Mouse (Mus musculus) A20 (cell line): Measurements from ENCODE around the gene Jmjd6.
"Not testable (repeated sequence)": the region's sequence is repeated elsewhere in the genome, so short reads cannot be mapped to it uniquely, and the experiment has no call there.

Experiments used
- DNase-seq: peaks from one replicate; pipeline ENCODE4 v3.0.0-alpha.2; 2011; ENCODE audit warnings: low read depth, low spot score

The Jmjd6 gene

DNA sequence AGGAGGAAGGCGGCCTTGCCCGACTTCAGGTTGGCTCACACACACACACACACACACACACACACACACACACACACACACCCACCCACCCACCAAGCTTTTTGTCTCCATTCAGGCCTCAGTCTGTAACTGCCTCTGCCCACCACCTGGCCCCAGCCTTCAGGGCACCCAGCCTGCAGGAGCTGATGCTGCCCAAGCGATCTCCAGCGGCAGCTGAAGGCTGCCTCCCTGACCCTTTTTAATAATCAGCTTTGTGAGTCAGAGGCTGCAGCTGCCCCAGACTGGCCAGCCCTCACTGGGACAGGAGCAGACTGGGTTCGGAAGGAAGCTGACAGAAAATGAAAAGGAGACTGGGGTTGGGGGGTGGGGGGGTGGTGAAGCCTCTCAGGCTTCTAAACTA is 18.0 kb downstream of the Jmjd6 start:
- no peak for DNase-seq

DNA sequence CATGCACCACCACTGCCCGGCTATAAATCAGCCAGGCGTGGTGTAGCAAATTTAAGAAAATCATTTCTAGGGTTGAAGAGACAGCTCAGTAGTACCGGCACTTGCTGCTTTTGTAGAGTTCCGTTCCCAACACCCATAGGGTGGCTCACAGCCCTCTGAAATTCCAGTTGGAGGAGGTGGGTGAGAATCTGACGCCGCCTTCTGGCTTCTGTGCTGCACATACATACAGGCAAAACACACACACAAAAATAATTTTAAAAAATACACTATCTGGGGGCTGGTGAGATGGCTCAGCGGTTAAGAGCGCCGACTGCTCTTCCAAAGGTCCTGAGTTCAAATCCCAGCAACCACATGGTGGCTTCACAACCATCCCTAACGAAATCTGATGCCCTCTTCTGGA is 19.4 kb downstream of the Jmjd6 start:
- not testable (repeated sequence) for DNase-seq

DNA sequence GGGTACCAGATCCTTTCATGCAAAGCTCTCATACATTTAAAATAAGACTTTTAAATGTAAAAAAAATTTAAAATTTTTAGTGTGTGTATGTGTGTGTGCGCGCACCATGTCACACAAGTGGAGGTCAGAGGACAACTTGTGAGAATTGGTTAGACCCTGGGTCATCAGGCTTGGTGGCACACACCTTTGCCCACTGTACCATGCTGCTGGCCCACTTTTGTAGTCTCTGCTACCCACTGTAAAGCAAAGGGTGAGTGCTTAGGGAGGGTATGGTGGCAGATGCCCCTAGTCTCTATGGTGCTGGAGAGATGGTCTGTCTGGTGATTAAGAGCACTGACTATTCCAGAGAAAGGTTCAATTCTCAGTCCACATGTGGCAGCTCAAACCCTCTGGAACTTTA is 20.0 kb downstream of the Jmjd6 start:
- no peak for DNase-seq

DNA sequence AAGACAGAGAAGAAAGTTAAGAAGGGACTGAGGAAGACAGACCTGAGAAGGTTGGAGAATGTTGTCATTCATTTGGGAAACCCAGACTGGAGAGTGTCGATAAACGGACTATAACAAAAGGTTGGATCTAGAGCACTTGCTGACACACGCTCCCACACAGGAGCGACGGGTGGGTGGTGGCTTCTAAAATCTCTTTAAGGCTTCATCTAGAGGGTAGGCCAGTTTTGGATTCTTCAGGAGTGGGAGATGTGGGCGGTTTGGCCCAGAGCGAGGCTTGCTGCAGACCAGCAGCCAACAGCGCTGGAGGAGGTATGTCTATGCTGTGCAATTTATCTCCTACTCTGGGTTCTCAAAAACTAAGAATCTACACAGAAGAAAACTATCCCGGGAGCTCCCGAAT is 20.6 kb downstream of the Jmjd6 start:
- no peak for DNase-seq

- DNase-seq: no peak
These were observed 21.0 kb downstream of the Jmjd6 start for GRCm38 (mm10) chr11:116822215-116822614.

GRCm38 (mm10) chr11:116821057-116821940 is 21.9 kb downstream of the Jmjd6 start:
- no peak for DNase-seq

GRCm38 (mm10) chr11:116819932-116820593 is 23.2 kb downstream of the Jmjd6 start:
- DNase-seq: no peak

- DNase-seq: no peak
These were observed 24.5 kb downstream of the Jmjd6 start for GRCm38 (mm10) chr11:116818722-116819121.

GRCm38 (mm10) chr11:116817567-116817966 is 25.7 kb downstream of the Jmjd6 start:
- DNase-seq: no peak

DNA sequence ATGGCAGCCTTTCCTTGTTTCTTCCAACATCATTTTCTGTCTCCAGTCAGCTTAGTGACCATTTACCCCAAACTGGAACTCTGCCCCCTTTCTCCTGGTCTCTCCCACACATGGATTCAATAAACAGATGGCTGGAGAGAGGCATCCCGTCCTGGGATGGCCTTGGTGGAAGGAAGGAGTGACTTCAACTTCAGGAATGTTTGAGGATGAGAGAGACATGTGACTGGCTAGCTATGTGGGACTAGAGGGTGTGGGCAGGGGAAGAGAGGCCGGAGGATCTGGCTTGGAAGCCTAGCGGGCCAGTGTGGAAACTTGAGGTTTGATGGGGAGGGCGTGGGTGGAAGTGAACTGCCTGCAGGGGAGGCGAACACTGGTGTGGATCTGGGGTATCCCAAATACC is 26.5 kb downstream of the Jmjd6 start:
- no peak for DNase-seq

- no peak for DNase-seq
These were observed 28.3 kb downstream of the Jmjd6 start for GRCm38 (mm10) chr11:116814884-116815415.

DNA sequence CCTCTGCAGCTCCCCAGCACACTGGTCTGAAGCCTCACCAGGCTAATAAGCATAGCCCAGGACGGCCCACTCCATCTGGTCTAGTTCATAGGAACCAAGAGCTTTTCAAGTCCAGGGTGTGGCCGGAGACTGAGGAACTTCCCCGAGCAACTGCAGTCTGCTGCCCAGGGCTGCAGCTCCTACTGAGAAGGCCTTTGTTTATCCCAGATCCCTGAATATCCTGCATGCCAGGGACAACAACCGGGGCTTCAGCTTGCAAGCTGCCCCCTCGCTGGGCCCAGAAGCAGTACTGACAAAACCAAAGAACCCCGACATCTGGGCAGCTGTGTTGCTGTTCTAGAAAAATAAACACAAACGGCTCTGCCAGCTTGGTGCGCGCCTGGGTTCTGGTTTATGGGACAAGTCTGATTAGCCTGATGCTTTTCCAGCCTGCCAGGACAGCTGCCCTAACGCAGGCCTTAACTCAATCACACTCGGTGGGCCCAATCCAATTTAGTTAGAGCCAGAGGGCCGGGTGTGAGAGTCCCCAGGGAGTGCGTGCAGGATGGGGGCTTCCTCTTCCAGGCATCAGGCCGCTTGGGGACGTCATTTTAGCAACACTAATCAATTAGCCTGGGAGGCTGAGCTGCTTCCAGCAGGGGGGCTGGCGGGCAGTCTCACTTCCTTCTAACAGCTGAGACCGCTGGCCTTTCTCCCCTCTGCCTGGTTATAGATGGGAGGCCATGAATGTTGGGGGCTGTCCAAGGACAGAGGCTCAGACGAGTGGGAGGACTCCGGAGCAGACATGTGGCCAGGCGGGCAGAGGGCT is 29.0 kb downstream of the Jmjd6 start:
- DNase-seq: peak; percentile 61

DNA sequence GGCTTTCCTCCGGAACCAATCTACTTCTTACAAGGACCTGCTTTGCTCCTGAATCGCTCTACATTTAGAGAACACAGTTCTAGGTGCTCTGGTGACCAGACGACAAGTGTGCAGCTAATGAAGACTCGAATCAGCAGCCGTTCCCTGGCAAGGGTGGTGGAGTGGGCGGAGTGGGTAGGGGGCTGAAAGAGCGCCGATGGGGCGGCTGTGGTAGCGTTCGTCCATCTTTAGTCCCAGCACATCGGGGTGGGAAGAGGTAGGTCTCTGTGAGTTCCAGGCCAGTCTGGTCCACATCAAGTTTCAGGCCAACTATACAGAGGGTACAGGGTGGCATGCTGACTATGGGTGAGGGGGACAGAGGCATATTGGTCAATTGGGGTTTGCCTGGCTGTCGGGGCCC is 29.6 kb downstream of the Jmjd6 start:
- no peak for DNase-seq

- no peak for DNase-seq
These were observed 30.3 kb downstream of the Jmjd6 start for GRCm38 (mm10) chr11:116812793-116813529.

DNA sequence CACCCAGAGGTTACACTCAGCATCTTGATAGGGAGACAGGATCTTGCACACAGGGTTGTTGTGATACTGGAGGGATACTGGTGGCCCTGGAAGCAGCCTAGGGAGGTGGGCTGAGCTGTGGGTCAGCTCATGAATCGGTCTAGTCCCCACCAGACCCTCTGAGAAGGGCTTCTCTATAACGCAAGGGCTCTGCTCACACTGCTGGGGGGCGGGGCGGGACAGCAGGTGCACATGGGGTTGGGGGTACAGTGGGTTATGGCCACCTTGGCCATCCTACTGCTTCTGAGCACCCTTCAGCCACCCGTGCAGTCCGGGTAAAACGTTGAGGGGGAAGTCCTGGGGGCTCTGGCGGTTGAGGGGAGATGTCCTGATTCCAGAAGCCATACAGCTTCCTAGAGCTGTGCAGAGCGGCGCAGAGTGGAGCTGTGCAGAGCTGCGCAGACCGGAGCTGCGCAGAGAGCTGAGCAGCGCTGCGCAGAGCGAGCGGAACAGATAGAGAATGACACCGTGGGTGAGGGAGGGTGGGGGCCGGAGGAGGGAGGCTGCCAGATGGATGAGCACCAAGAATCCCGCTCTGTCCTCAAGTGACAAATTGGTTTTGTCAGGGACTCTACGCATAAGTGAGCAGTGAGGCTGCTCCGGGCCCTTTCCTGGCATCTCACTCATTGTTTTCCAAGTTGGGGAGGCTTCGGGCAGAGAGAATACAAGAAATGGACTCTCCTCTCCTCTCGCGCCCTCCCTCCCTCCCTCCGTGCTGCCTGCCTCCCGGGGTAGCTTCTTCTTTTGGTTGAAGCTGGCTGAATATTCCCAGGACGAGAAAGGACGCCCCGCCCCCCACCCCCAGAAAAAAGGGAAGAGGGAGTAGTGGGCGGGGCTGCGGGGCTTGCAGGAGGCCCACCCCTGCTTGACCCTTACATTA is 32.0 kb downstream of the Jmjd6 start:
- DNase-seq: no peak

DNA sequence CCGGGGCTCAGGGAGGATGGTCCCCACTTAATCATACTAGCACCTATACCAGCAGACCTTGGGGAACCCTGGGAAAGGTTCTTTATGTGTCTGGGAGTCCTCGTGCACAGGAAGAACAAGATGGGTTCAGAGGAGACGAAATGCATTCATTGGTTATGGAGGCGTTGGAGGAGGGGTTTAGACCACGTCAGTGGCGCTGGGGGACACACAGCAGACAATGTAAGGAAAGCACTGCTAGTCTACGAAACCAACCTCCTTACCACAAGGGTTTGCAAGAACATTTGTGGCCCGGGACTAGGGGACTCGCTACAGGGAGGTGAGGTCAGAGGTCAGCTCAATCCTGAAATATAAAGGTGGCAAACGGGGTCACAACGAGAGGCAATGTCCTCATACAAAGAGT is 32.7 kb downstream of the Jmjd6 start:
- no peak for DNase-seq

DNA sequence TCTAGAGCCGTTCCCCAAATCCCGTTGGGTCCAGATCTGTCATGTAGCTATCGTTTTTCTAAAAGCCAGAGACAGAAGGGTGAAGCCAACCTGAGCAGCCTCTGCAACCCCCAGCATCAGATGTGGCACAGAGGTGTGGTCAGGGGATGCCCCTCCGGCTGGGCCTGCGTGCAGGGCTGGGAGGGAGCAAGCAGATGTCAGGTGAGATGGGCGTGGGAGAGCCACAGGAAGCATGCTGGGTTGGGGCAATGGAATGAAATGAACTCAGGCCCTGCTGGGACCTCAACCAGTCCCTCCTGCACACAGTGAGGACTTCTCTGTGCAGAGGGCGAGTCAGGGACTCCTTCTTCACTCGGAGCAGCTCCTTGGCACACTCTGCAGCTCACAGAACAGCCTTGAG is 33.7 kb downstream of the Jmjd6 start:
- peak; percentile 42 for DNase-seq

GRCm38 (mm10) chr11:116808811-116809395 is 34.3 kb downstream of the Jmjd6 start:
- no peak for DNase-seq

- peak; percentile 77 for DNase-seq
These were observed 35.2 kb downstream of the Jmjd6 start for GRCm38 (mm10) chr11:116807938-116808606.
